Mouse (Mus musculus): ENCODE measurements at regions not wholly inside any gene's neighbourhood (a gene's known extent, or its start where the extent isn't known, plus 50 kb on each side); places are given as distances from the start of the nearest gene placed in this dataset.

- DNase-seq (ENCODE audit: low read depth) = no peak
Observed at GRCm38 (mm10) chr5:53381492-53382199, 84.3 kb upstream of the Rbpj start.

- DNase-seq (ENCODE audit: low read depth) = no peak
Observed at GRCm38 (mm10) chr5:53384026-53384425, 81.9 kb upstream of the Rbpj start.

GRCm38 (mm10) chr5:53385513-53386148, 80.3 kb upstream of the Rbpj start:
- no peak for DNase-seq (ENCODE audit: low read depth)

- DNase-seq (ENCODE audit: low read depth) = no peak
Observed at GRCm38 (mm10) chr5:53393571-53393970, 72.4 kb upstream of the Rbpj start.

- no peak for DNase-seq (ENCODE audit: low read depth)
Observed at GRCm38 (mm10) chr5:53394560-53394959, 71.4 kb upstream of the Rbpj start.

GRCm38 (mm10) chr5:53398428-53399058, 67.4 kb upstream of the Rbpj start:
- DNase-seq (ENCODE audit: low read depth) = no peak

- no peak for DNase-seq (ENCODE audit: low read depth)
Observed at GRCm38 (mm10) chr5:53401093-53401492, 64.9 kb upstream of the Rbpj start.

GRCm38 (mm10) chr5:53402022-53402421, 63.9 kb upstream of the Rbpj start:
- DNase-seq (ENCODE audit: low read depth) = no peak

- no peak for DNase-seq (ENCODE audit: low read depth)
Observed at GRCm38 (mm10) chr5:53402619-53403151, 63.3 kb upstream of the Rbpj start.

GRCm38 (mm10) chr5:53405929-53406328, 60.0 kb upstream of the Rbpj start:
- no peak for DNase-seq (ENCODE audit: low read depth)

GRCm38 (mm10) chr5:53407646-53408045, 58.3 kb upstream of the Rbpj start:
- DNase-seq (ENCODE audit: low read depth) = no peak

- DNase-seq (ENCODE audit: low read depth) = no peak
Observed at GRCm38 (mm10) chr5:53408235-53408634, 57.7 kb upstream of the Rbpj start.

- DNase-seq (ENCODE audit: low read depth) = no peak
Observed at GRCm38 (mm10) chr5:53409740-53410139, 56.2 kb upstream of the Rbpj start.

- no peak for DNase-seq (ENCODE audit: low read depth)
Observed at GRCm38 (mm10) chr5:53412391-53413075, 53.4 kb upstream of the Rbpj start.

- no peak for DNase-seq (ENCODE audit: low read depth)
Observed at GRCm38 (mm10) chr5:53413677-53414076, 52.3 kb upstream of the Rbpj start.

- DNase-seq (ENCODE audit: low read depth) = no peak
Observed at GRCm38 (mm10) chr5:53415472-53415871, 50.5 kb upstream of the Rbpj start.

All from c-Kit-positive CD71-positive TER-119-negative erythroid progenitor cells, embryonic 14.5 days (primary cell).